Mouse (Mus musculus): ENCODE results near the gene Ppie.
"Not testable (repeated sequence)": the region's sequence is repeated elsewhere in the genome, so short reads cannot be mapped to it uniquely, and the experiment has no call there.

Gene Ppie

DNA sequence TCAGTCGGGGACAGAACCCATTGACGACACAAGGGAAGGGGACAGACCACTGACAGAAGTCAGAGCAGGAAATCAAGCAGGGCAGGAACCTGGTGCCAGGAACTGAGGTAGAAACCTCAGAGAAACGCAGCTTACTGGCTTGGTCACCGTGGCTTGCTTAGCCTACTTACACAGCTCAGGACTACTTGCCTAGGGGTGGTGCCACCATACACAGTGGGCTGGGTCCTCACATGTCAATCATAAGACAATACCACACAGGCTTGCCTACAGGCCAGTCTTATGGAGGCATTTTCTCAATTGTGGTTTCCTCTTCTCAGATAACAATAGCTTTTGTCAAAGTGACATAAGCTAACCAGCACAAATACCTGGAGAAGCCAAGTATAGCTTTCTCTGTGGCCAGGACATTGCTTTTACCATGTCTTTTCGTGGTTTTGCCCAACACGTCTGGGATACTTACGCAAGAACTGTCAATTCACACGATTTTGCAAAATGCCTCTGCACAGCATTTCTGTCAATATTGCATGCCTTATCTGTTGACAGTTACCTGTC, 27.5 kb downstream of the Ppie start:
- no peak for DNase-seq

DNA sequence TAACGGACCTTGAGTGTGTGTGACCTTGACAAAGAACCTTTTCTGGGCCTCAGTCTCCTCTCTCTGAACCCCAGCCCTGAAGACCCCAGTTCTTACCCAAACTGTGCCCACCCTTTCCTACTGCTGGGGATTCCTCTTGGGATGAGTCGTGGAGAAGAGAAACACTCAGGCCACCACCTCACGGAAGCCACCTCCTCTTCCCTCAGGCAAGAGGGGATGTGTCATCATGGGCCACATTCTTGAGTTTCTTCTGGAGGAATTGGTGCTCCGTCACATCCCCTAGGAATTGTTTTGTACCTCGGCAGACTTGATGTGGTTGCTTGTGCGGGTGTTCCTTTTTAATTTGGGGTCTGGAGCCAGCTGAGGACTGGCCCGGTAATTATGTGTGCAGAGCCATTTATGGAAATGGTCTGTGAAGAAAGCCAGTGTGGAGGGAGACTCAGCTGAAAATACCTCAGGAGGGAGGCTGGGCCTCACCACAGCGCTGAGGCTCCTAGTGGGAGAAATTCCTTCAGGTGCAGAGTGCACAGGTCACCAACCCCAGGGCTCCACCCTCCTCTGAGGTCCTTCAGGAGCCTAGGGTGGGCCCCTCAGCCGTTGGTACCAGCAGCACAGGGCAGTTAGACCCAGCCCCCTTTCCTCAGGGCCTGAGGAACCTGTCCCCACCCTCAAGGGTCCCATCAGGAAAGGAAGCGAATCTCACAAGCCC, 28.3 kb downstream of the Ppie start:
- DNase-seq = not testable (repeated sequence)

DNA sequence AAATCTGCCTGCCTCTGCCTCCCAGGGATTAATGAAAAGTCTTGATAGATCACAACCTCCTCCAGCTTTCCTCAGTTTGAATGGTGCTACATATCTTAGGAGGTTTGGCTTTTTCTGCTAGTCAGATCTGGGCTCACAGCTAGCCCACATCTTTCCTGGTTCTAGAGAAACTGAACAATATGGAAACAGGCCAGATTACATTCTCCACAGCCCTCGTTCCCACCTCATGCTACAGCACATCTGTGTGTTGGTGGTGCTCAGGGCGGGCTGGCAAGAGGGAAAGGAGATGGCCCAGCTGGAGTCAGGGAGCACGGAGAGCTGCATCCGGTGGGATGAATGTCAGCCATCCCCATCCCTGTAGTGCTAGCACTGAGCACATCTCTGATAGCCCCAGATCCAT, 29.0 kb downstream of the Ppie start:
- no peak for DNase-seq

DNA sequence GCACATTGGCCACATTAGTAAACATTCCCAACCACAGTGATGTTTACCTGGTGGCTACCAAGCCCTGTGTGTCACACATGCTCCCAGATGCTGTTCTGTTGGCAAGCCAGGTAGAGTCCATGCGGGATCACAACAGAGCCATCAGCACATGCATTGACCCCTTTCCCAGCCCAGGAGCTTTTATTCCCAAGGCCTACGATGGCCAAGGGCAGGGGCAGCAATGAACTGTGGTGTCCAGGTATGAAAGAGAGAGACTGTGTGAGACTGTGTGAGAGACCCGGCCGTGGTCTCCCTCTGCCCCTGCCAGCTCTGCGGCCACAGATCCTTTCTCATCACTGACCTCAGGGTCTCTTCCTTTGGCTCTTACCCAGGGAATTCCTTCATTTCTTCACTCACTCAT, 31.7 kb downstream of the Ppie start:
- DNase-seq = no peak

DNA sequence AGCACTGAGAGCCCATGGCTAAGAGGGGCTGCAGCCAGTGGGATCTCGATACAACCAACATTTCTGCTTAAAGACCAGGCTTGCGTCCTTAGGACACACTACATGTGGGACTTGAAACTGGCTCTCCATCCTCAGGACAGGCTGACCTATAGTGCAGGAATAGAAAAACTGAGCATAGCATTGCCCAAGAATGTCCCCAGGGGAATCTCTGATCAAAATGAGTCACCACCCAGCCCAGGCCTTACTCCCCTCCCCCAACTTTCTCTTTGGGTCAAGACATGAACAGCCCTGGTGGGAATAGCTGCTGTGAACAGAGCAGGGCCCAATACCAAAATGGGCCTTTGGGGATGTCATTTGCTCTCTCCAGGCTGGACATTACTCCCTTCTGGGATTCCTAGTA, 32.9 kb downstream of the Ppie start:
- no peak for DNase-seq

DNA sequence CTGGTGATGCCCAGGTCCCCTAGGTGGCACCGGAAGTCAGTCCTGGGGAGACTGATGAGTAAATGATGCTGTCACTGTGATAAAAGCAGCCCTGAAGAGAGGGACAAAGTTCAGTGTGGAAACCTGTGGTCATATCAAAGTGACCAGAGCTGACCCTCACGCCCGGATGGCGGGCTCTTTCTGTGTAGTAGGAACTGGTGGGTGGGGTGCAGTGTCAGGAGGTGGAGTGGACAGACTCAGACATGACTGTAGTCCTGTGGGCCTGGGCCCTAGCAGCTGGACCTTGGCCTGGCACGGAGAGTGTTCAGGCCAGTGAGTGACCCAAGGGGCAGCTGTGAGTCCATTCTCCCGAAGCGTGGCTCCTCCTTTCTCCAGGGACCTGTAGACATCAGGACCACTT, 33.8 kb downstream of the Ppie start:
- DNase-seq = peak; percentile 4 to 34

DNA sequence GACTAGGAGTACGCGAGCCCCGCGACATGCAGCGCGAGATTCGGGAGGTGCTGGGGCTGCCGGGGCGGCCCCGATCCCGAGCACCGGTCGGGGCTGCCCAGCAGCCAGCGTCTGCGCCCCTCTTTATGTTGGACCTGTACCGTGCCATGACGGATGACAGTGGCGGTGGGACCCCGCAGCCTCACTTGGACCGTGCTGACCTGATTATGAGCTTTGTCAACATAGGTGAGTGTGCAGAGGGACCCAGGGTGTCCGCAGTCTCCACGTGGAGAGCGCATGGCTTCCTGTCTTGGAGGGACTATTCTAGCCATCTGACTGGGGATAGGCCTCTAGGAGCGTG, 34.3 kb downstream of the Ppie start:
- no peak for DNase-seq

DNA sequence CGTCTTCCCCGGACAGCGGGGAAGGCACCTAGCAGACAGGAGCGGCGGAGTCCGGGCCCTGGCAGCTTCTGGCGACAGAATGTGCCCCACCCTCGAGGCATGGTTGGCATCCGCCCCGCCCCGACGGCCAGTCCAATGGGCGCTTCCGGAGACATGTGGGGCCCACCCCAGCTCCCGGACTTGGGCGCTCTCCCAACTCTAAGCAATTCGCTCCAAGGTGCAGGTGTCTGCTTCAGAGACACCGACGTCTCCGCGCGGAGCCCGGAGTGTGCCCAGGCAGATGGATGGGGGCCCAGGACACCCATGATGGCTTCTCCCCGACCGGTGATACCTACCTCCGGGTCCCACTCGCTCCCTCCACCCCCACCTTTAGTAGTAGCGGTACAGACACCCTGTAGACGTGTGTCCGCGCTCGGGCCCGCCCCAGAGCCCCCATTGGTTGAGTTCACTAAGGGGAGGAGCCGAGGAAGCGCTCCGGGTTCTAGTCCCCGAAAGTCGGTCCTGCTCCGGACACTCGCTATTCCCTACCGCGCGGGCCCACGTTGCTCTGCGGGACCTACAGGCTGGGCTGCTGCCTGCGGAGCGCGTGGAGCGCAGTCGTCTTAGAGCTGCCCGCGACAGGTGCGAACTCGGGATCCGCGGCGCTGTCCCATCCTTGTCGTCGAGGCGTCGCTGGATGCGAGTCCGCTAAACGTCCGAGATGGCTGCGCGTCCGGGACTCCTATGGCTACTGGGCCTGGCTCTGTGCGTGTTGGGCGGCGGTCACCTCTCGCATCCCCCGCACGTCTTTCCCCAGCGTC, 34.9 kb downstream of the Ppie start, which contains the start of gene Bmp8b:
Bmp8b (plus strand) TSS at position 515 of the 800 bp plus-strand sequence.
- peak; percentile 29 to 57 for DNase-seq

DNA sequence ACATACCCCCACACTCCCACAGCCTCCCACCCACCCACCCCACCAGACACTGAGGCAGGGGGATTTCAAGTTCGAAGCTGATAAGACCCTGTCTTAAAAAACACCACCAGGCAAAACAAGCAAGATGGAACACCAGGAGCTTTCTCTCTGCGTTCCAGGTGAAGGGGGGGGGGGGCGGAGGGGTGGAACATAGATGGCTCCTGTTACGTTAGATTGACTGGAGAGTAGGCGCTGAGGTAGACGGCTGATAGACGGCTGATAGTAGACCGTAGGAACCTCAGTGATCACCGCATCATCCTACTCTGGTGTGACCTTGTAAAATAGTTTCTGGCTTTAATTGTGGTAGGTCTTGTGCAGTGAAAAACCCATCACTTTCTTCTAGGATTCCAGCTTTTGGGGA, 45.9 kb downstream of the Ppie start:
- no peak for DNase-seq

DNA sequence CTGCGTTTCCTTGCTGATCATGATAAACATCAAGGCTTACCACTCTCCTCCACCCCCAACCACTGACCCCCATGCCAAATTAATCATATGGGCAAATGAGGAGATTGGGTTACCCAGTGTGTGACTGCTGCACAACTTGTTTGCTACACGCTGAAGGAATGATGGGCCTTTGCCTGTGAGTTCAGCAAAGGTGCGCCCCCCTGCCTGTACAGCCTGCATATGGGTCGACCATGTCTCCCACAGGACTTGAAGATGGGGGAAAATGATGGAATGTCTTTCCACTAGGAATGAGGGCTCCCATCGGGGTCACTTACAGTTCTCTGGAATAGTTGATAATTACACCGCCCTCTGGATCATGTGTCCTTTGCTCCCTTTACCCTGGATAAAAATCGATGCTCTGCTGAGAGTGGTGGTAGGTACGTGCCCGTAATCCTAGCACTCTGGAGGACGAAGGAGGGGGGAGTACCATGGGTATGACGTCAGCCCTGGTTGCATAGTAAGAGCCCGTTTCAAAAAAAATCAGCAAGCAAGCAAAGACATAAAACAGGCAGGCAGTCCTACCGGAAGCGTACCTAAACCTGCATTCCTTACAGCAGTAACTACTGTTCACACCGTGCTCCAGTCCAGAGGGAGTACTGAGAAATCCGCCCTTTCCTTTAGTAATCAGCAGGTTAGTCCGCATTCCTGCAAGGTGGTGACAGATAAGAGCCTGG, 46.5 kb downstream of the Ppie start:
- peak in 1 of 2 experiments; percentile 1 for DNase-seq

DNA sequence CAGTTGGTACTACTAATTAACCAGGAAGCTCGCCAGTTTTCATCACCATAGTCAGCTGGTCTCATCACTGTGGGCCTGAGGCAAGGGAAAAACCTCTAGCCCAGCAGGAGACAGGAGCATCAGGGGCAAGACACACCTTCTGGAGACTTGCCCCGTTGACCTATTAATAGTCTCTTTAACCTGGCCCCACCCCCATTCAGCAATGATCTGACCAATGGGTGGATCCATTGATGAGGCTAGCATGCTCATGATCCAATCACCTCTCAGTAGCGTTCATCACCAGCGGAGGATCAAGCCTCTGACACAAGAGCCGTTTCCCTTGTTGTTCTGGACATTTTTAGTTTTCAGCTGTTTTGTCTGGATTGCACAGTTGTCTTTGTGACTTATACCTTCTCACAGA, 47.1 kb downstream of the Ppie start:
- DNase-seq = no peak

DNA sequence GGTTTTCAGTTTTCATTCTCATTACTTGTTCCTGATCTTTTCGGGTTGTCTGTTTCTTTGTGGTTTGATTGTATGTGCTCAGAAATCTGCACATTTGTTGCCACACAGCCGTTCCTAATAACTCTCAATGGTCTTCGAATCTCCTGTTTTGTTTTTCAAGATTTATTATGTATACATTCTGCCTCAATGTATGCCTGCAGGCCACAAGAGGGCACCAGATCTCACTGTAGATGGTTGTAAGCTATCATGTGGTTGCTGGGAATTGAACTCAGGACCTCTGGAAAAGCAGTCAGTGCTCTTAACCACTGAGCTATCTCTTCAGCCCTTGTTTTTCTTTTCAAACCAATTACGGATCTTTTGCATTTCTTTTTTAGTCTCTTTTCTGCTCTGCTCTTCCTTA, 53.4 kb downstream of the Ppie start:
- DNase-seq = no peak

DNA sequence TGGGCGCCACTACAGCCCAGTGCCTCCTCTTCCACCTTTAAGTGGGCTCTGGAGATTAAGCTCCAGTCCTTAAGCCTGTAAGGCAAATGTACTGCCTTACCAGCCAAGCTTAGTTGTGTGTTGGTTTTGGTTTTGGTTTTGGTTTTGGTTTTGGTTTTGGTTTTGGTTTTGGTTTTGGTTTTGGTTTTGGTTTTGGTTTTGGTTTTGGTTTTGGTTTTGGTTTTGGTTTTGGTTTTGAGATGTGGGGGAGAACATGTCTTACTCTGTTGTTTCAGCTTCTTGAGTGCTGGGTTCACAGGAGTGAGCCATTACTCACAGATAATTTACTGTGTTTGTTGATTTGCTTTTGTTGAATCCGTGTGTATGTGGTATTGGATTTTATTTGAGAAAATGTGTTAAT, 54.5 kb downstream of the Ppie start:
- DNase-seq = no peak

DNA sequence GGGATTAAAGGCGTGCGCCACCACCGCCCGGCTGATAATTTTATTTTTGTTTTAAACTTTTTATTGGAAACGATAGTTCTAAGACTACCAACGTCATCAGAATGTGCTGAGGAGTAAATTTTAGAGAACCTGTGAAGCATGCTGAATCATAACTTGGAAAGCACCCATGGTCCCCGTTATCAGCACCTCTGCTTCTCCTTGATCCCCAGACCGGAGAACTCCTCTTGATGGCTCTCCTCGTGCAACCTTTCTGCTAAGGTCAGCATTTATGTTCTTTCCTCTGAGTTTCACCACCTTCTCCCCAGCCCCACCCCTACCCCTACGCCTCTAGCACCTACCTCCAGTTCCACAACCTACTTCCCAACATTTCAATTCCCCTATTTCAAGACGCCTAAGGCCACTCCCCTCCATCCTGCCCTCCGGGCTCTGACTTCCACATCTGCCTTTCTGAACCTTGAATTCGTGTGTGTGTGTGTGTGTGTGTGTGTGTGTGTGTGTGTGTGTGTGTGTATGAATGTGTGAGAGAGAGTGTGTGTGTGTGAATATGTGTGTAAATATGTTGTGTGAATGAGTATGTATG, 56.3 kb downstream of the Ppie start:
- no peak for DNase-seq

DNA sequence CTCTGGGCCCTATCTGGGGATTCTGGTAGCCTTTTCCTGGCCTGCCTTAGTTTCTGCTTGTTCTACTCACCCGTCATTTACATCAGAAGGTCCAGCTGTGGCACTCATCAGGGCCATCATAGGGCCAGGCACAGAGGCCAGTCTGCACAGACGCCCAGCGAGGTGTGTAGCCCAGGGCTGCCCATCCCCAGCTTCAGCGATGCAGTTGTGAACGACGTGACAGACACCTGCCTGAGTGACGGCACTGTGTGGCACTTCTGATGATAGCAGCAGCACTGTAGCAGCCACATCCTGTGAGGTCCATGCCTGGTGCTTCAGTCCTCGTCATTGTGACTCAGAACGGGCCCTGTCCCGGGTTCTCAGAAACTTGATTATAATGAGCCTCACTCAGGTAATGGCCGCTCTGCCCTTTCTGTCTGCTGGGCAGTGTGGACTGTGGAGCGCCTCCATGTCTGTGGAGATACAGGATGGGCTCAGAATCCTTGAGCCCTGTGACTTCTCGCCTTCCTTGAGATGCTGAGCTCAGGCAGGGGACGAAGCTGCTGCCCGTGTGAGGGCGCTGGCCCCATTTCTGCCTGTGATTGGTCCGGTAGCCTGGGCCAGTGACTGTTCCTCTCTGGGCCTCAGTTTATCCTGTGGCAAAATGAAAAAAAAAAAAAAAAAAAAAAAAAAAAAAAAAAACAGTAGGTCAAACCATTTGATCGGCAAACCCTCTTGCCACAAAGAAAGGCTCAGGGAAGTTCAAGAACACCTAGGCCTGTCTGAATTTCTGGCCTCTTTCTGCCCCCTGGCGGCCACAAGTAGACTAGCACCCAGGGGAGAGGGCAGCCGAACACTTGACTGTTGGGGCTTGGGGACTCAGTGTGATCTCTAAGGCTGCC, 57.2 kb downstream of the Ppie start:
- peak; percentile 53 to 72 for DNase-seq

DNA sequence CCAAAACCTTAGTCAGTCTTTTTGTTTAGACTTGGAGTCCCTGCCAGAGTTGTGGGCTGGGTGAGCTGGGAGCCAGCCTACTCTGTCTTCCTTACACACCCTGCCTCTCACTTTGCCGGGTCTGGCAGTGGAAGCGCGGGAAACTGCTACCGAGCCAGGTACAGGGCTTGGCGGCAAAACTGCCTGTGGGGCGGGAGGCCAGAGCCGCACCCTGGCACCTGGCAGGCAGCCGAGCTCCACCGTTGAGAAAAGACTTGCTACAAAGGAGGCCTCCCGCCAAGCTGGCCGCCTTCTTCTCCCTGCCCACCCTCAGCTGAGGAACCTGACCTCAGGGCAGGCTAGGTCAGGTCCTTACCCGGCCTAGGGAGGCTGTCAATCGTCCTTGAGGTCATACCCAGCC, 59.0 kb downstream of the Ppie start:
- DNase-seq = peak; percentile 12 to 62

DNA sequence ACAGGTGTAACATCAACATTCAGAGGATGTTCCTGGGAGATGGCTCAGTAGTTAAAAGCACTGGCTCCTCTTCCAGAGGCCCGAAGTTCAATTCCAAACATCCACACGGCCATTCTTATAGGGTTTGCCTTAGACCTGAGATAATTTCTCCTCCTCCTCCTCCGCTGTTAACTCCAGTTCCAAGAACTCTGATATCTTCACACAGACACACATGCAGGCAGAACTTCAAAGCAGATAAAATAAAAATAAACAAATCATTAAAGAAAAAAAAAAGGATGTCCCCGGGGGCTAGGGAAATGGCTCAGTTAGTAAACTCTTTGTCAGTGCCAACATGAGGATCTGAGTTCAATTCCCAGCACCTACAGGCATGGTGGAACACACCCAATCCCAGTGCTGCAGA, 61.5 kb downstream of the Ppie start:
- DNase-seq = no peak

Data from kidney, postnatal 36 days (tissue).